ENCODE assay signal across 9 mouse cellular contexts in the genomic region with DNA sequence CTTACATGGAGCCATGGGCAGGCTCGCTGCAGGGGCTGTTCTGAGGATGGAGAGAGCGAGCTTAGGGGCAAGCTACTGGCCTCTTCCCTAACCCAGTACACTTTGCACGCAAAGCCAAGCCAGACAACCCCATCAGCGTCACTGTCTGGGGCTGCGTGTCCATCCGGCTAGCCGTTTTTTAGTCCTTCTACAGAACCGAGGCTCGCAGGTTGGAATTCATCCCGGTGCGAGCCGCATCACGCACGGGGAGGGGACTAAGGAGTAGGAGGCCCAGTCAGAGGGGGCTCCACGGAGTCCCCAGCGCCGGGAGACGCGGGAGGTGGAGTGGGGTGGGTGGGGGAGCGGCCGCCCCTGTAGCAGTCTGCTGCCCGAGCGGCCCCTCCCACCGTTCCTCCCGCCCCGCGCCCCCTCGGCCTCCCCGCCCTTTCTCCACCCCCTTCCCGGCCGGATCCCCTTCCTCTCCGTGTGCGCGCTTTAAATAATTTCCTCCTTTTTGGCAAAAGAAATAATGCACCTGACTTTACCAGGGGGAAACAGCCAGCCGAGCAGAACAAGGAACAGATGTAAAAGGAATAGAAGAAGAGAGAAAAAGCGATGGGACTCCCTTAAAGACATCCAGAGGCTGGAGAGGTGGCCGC. TPM values are rescaled to one million over a fixed set of nuclear protein-coding genes. Genes with fewer than 3 reads are reported as not detected.
DNase-seq lines count a peak whose midpoint lies in the region; ATAC-seq and TF ChIP-seq lines count a peak whose summit lies in the region.
"Had no signal": no experiment of that assay in that cellular context is flagged by ENCODE, and none has a peak within 500 bp of the region (broad histone marks: within the 10 kb centered on the region; RNA-seq: fewer than 3 reads in every experiment).

No protein-coding gene starts in this region.

- H3K9ac ChIP-seq in ES-E14 (ENCODE audit: insufficient read depth, low read depth, low read length, poor library complexity, severe bottlenecking), result no peak overlapping the region
- H3K9ac ChIP-seq in intestine, embryonic 15.5 days, result 0 out of 2 replicates have a peak overlapping the region, but pooled peaks have one; percentile 44
- H3K9ac ChIP-seq in midbrain, embryonic 14.5 days (replicated peaks; ENCODE audit: low read length), result peak overlapping the region; percentile 59

- no peak for TF ChIP-seq CTCF in gastrocnemius, adult 2 months (IDR thresholded peaks at IDR 0.05)

- WGBS in intestine, embryonic 15.5 days, result 1% methylated on average over 37 of the region's 37 CpGs
- WGBS in midbrain, embryonic 14.5 days, result under 1% methylated on average over 37 of the region's 37 CpGs

- H3K9me3 ChIP-seq in ES-E14 (ENCODE audit: control insufficient read depth, insufficient read depth, low read depth, low read length), result no peaks in the 10 kb centered on the region
- H3K9me3 ChIP-seq in intestine, embryonic 15.5 days, result no peaks in the 10 kb centered on the region
- no peaks in the 10 kb centered on the region for H3K9me3 ChIP-seq in midbrain, embryonic 14.5 days (ENCODE audit: control insufficient read depth, low read length)

- no peak overlapping the region for H3K27ac ChIP-seq in ES-E14 (ENCODE audit: insufficient read depth, low read depth, low read length, poor library complexity, severe bottlenecking)
- peak overlapping the region; percentile 53 for H3K27ac ChIP-seq in gastrocnemius, adult 2 months
- H3K27ac ChIP-seq in intestine, embryonic 15.5 days, result 0 out of 2 replicates have a peak overlapping the region, but pooled peaks have one; percentile 17
- H3K27ac ChIP-seq in midbrain, embryonic 14.5 days (replicated peaks; ENCODE audit: low read depth, low read length), result no peak overlapping the region

- in situ Hi-C loops in ES-E14 (cut with MboI; ENCODE audit: low sequenced_read_pairs in 2 of 2, unreplicated experiment in 2 of 2), result no loop called here

- no peaks in the 10 kb centered on the region; a peak in 1 of 4 replicates for H3K4me1 ChIP-seq in ES-E14 (ENCODE audit: control insufficient read depth in 2 of 2, insufficient read depth in 2 of 2, low read length in 2 of 2, poor library complexity in 1 of 2)
- peaks cover 26% of the 10 kb centered on the region for H3K4me1 ChIP-seq in intestine, embryonic 15.5 days (replicated peaks)
- H3K4me1 ChIP-seq in midbrain, embryonic 14.5 days (ENCODE audit: control insufficient read depth, insufficient read depth, low read length), result peaks cover 17% of the 10 kb centered on the region; the same call in 1 of the 2 replicates

- H3K36me3 ChIP-seq in ES-E14 (ENCODE audit: control insufficient read depth, insufficient read depth, low read length, poor library complexity, severe bottlenecking), result no peaks in the 10 kb centered on the region
- no peaks in the 10 kb centered on the region for H3K36me3 ChIP-seq in intestine, embryonic 15.5 days
- H3K36me3 ChIP-seq in midbrain, embryonic 14.5 days (ENCODE audit: control insufficient read depth, insufficient read depth, low read length), result no peaks in the 10 kb centered on the region

- H3K4me3 ChIP-seq in ES-E14 (ENCODE audit: insufficient read depth in 1 of 2, low read depth in 1 of 2, low read length in 2 of 2, poor library complexity in 1 of 2, severe bottlenecking in 1 of 2), result peak overlapping the region; percentile 35 to 67
- H3K4me3 ChIP-seq in gastrocnemius, adult 2 months, result peak overlapping the region; percentile 68
- H3K4me3 ChIP-seq in intestine, embryonic 15.5 days (replicated peaks), result peak overlapping the region; percentile 52
- H3K4me3 ChIP-seq in midbrain, embryonic 14.5 days (replicated peaks; ENCODE audit: low read depth, low read length), result peak overlapping the region; percentile 58
- H3K4me3 ChIP-seq: erythroblast, embryonic 14.5 days had no signal

- peak; percentile 81 for ATAC-seq in intestine, embryonic 15.5 days
- ATAC-seq in midbrain, embryonic 14.5 days (ENCODE audit: low FRiP score, low TSS enrichment), result peak; percentile 75; the same call in 1 of the 2 replicates

- H3K27me3 ChIP-seq in intestine, embryonic 15.5 days (replicated peaks), result peaks cover 44% of the 10 kb centered on the region
- H3K27me3 ChIP-seq in midbrain, embryonic 14.5 days (ENCODE audit: control insufficient read depth, insufficient read depth, low read length), result peaks cover 39% of the 10 kb centered on the region

- intact Hi-C loops in gastrocnemius, adult 2 months (cut with DNase I), result no loop called here

- peak overlapping the region; percentile 99 for H3K4me2 ChIP-seq in intestine, embryonic 15.5 days (replicated peaks)
- H3K4me2 ChIP-seq in midbrain, embryonic 14.5 days (ENCODE audit: low read length), result peak overlapping the region; percentile 100

- DNase-seq in cerebellum, postnatal 10 days, result peak; percentile 45 to 60
- no peak for DNase-seq in cerebellum, adult 9-10 months
- no peak for DNase-seq in ES-E14 (ENCODE audit: low read depth, low spot score)
- DNase-seq in gastrocnemius, adult 2 months, result peak; percentile 51
- peak; percentile 68 for DNase-seq in midbrain, embryonic 14.5 days
- no peak for DNase-seq in layer of hippocampus, postnatal 36 days
- DNase-seq in cerebellum, adult 11-12 months, result no peak

TF ChIP-seq in ES-E14, 5 proteins besides CTCF, POLR2A, EP300 and RAD21:
- TF ChIP-seq CHD2 (IDR thresholded peaks at IDR 0.05; ENCODE audit: low read depth, low read length) (no peak), ZNF384 (IDR thresholded peaks at IDR 0.05; ENCODE audit: low read depth, low read length) (no peak), ZC3H11A (IDR thresholded peaks at IDR 0.05; ENCODE audit: borderline replicate concordance, low read depth, low read length) (no peak), MAFK (IDR thresholded peaks at IDR 0.05; ENCODE audit: insufficient read depth, low read depth, low read length) (no peak), HCFC1 (IDR thresholded peaks at IDR 0.05; ENCODE audit: borderline replicate concordance, insufficient read depth, low read length) (no peak)
TF ChIP-seq in ES-E14: peak in this region for 0.

RNA-seq across cellular contexts. Expression of a gene that starts 0.5 kb away (rescaled TPM):
- 0.22 and 0.32 TPM in 2 replicates for total RNA-seq in ES-E14 (2012; rRNA removed)
- 1 to 10 TPM in 1 of 2 experiments, under 1 TPM in 1; 0.51 to 1.6 TPM for total RNA-seq in gastrocnemius, adult 2 months (2021)
- 0.10 and 0.16 TPM in 2 replicates for polyA plus RNA-seq in intestine, embryonic 15.5 days (2015; fragmentation: Nextera tagmentation; extraction: Ambion mirVana)
- 1.2 and 1.8 TPM in 2 replicates for polyA plus RNA-seq in midbrain, embryonic 14.5 days (2014; fragmentation: Nextera tagmentation; extraction: Ambion mirVana)
- total RNA-seq in layer of hippocampus, postnatal 36 days (2021), result 1 to 10 TPM; 3.5 to 3.7 TPM

Comparison
In these comparisons a context has a peak if more than half of its experiments do, and no peak if none do; other contexts are left out.
1. DNase-seq: peak in cerebellum, postnatal 10 days (2 of 2), gastrocnemius, adult 2 months (single experiment) and midbrain, embryonic 14.5 days (single experiment); none in cerebellum, adult 9-10 months (single experiment), ES-E14 (single experiment), layer of hippocampus, postnatal 36 days (0 of 2) and cerebellum, adult 11-12 months (single experiment).
2. H3K27ac ChIP-seq: peak in gastrocnemius, adult 2 months (single experiment) and intestine, embryonic 15.5 days (single experiment); none in ES-E14 (single experiment) and midbrain, embryonic 14.5 days (single experiment).
3. Peak in every context shown above with its lines, with median percentiles within 50 percentile points of each other: H3K4me3 ChIP-seq.